Mouse (Mus musculus) CH12.LX (cell line): ENCODE data around the gene Rps2. TPM values are rescaled to one million over a fixed set of nuclear protein-coding genes. Genes with fewer than 3 reads are reported as not detected.

Experiments used
- DNase-seq: peaks from one replicate; pipeline ENCODE4 v3.0.0-alpha.2; 2013; ENCODE audit errors: extremely low read depth
- H3K27ac ChIP-seq: 2 replicates; pipeline ENCODE4 v1.5.1; 2012; ENCODE audit warnings: low read depth, mild to moderate bottlenecking, control low read depth, moderate library complexity; ENCODE audit not compliant: insufficient read depth
- H3K27me3 ChIP-seq: replicated peaks from 2 replicates; pipeline ENCODE3; 2012; ENCODE audit warnings: inconsistent platforms
- H3K36me3 ChIP-seq, 2 experiments: replicated peaks in 1 of 2; 2 replicates each; pipeline versions ENCODE3 to v1.6.1; 2012; ENCODE audit warnings: inconsistent platforms in 1 of 2, low read length in 1 of 2, mild to moderate bottlenecking in 1 of 2, mixed read lengths in 1 of 2, moderate library complexity in 1 of 2; ENCODE audit not compliant: control insufficient read depth in 1 of 2, insufficient read depth in 1 of 2
- H3K4me1 ChIP-seq, 2 experiments: 2 replicates each; pipeline ENCODE4 v1.6.1; 2012; ENCODE audit warnings: inconsistent platforms in 1 of 2, moderate library complexity in 1 of 2; ENCODE audit not compliant: insufficient read depth in 2 of 2, control insufficient read depth in 1 of 2
- H3K4me2 ChIP-seq: 2 replicates; pipeline ENCODE4 v1.6.1; 2012; ENCODE audit warnings: low read depth, mild to moderate bottlenecking, control low read depth; ENCODE audit not compliant: poor library complexity, insufficient read depth, severe bottlenecking
- H3K4me3 ChIP-seq, 3 experiments: fragments of 150-350 bp in 1 of 3; sonication (generic) in 1 of 3; replicated peaks in 1 of 3; 2 replicates each; pipeline versions ENCODE3 to v1.5.1; 2011 to 2012; ENCODE audit warnings: low read depth in 2 of 3, low read length in 2 of 3, mild to moderate bottlenecking in 2 of 3, moderate library complexity in 2 of 3, control low read depth in 1 of 3, improper control_type of control experiment in 1 of 3, inconsistent platforms in 1 of 3, mixed read lengths in 1 of 3; ENCODE audit not compliant: poor library complexity in 1 of 3
- H3K79me2 ChIP-seq: replicated peaks from 2 replicates; pipeline ENCODE4 v1.6.1; 2012; ENCODE audit warnings: mild to moderate bottlenecking, moderate library complexity; ENCODE audit not compliant: control insufficient read depth, poor library complexity, insufficient read depth, severe bottlenecking; ENCODE audit errors: extremely low read depth
- H3K9ac ChIP-seq: 2 replicates; pipeline ENCODE4 v1.6.1; 2012; ENCODE audit warnings: low read depth, mild to moderate bottlenecking, control low read depth, moderate library complexity; ENCODE audit not compliant: insufficient read depth
- H3K9me3 ChIP-seq: replicated peaks from 2 replicates; pipeline ENCODE3; 2012; ENCODE audit warnings: low read length, inconsistent platforms, mixed read lengths
- CHD1 ChIP-seq: IDR thresholded peaks from 2 replicates; pipeline ENCODE4 v1.6.1; 2012; ENCODE audit warnings: low read depth, low read length, improper control_type of control experiment, inconsistent platforms
- E2F4 ChIP-seq: IDR thresholded peaks from 2 replicates; pipeline ENCODE4 v1.6.1; 2011; ENCODE audit warnings: low read depth, low read length, improper control_type of control experiment; ENCODE audit not compliant: insufficient replicate concordance
- ELF1 ChIP-seq: IDR thresholded peaks from 2 replicates; pipeline ENCODE4 v1.6.1; 2014; ENCODE audit warnings: low read depth, mild to moderate bottlenecking, inconsistent platforms, low read length, improper control_type of control experiment
- EP300 ChIP-seq: IDR thresholded peaks from 2 replicates; pipeline ENCODE4 v1.6.1; 2011; ENCODE audit warnings: low read length, improper control_type of control experiment
- ETS1 ChIP-seq: conservative IDR thresholded peaks from 2 replicates; pipeline ENCODE4 v1.6.1; 2012; ENCODE audit warnings: low read depth, mild to moderate bottlenecking, inconsistent platforms, low read length, improper control_type of control experiment, moderate library complexity
- GABPA ChIP-seq: IDR thresholded peaks from 2 replicates; pipeline ENCODE4 v1.6.1; 2012; ENCODE audit warnings: low read depth, low read length, improper control_type of control experiment, inconsistent platforms; ENCODE audit not compliant: insufficient replicate concordance
- IRF4 ChIP-seq: IDR thresholded peaks from 2 replicates; pipeline ENCODE4 v1.6.1; 2014; ENCODE audit warnings: low read depth, mild to moderate bottlenecking, inconsistent platforms, low read length, improper control_type of control experiment
- JUN ChIP-seq: IDR thresholded peaks from 2 replicates; pipeline ENCODE4 v1.6.1; 2011; ENCODE audit warnings: low read depth, mild to moderate bottlenecking, low read length, improper control_type of control experiment, moderate library complexity; ENCODE audit not compliant: insufficient read depth
- JUND ChIP-seq: conservative IDR thresholded peaks from 2 replicates; pipeline ENCODE4 v1.6.1; 2011; ENCODE audit warnings: low read depth, low read length, improper control_type of control experiment
- KAT2A ChIP-seq: IDR thresholded peaks from 2 replicates; pipeline ENCODE4 v1.6.1; 2012; ENCODE audit warnings: low read length, improper control_type of control experiment, inconsistent platforms; ENCODE audit not compliant: insufficient replicate concordance
- MAZ ChIP-seq: IDR thresholded peaks from 2 replicates; pipeline ENCODE4 v1.6.1; 2012; ENCODE audit warnings: low read depth, mild to moderate bottlenecking, inconsistent platforms, low read length, improper control_type of control experiment, moderate library complexity
- MEF2A ChIP-seq: IDR thresholded peaks from 2 replicates; pipeline ENCODE4 v1.6.1; 2014; ENCODE audit warnings: low read depth, mild to moderate bottlenecking, inconsistent platforms, low read length, improper control_type of control experiment, borderline replicate concordance
- POLR2AphosphoS2 ChIP-seq: IDR thresholded peaks from 2 replicates; pipeline ENCODE4 v1.6.1; 2011; ENCODE audit warnings: low read depth, low read length, improper control_type of control experiment
- SMC3 ChIP-seq: IDR thresholded peaks from 2 replicates; pipeline ENCODE4 v1.6.1; 2011; ENCODE audit warnings: low read depth, low read length, improper control_type of control experiment
- ZKSCAN1 ChIP-seq: IDR thresholded peaks from 2 replicates; pipeline ENCODE4 v1.6.1; 2012; ENCODE audit warnings: low read depth, inconsistent platforms, low read length, improper control_type of control experiment, borderline replicate concordance
- ZNF384 ChIP-seq: IDR thresholded peaks from 2 replicates; pipeline ENCODE4 v1.6.1; 2012; ENCODE audit warnings: low read depth, low read length, improper control_type of control experiment, inconsistent platforms
- dilution Hi-C: fragments of 300-500 bp; cut with MboI; formaldehyde crosslinking; loops from 2 replicates; pipeline ENCODE4 v1.14.3; 2020; ENCODE audit warnings: low sequenced_read_pairs; ENCODE audit not compliant: extremely low pct_unique_long_range_greater_than_20kb, extremely low pct_ligation_motif_present
- in situ Hi-C: fragments of 300-500 bp; cut with MboI; formaldehyde crosslinking; loops from 3 replicates; pipeline ENCODE4 v1.14.3; 2019; ENCODE audit warnings: low sequenced_read_pairs, low pct_ligation_motif_present, low pct_unique_long_range_greater_than_20kb, mixed read lengths
- polyA plus RNA-seq: library from polyadenylated mRNA; unstranded; fragments of >175 nt; gene quantifications from 2 replicates; pipeline ENCODE4 v1.2.1, GENCODE M21; 2012; ENCODE audit warnings: low read depth; ENCODE audit not compliant: insufficient read length
- total RNA-seq, 2 experiments: library from RNA; depleted of rRNA; stranded (reverse); fragments of 300-350 nt in 1 of 2; fragments of >200 nt in 1 of 2; gene quantifications; 2 replicates each; pipeline ENCODE4 v1.2.3; 2012 to 2014

The Rps2 gene
- total and polyA plus RNA-seq, 3 experiments, result 2,057 to 6,050 (median 5,410) TPM

DNA sequence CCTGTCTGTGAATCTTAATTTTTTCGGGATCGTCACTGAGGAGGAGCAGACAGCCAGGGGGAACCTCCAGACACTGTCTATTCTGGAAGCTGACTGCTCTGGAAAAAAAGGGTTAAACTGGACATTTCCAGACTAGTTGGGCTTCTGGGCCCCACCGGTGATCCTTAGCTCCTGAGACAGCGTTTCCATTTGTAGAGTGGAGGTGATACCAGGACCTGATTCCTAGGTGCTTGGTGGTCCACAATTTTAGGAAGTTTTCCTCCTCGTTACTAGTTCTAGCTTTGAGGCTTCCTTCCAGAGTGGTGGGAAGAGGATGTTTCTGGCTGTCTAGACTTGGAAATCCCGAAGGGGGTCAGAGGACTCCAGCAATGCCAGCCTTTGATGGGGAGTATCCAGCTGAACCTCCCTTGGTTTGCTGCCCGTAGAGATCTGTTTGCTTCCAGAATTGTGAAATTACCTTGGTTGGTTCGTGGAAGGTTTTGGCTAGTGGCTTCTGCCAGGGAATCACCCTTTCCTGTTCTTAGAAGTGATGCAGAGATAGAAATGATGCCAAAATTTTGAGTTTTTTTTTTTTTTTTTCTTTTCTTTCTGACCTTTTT lies 47.6 kb upstream of the Rps2 start:
- dilution Hi-C loops, result no loop called here
- Histone ChIP-seq H3K9me3 (no peaks in the 10 kb centered on the region), H3K27ac (no peak overlapping the region; the same call in 1 of the 2 replicates)
- no peak for TF ChIP-seq ELF1
- no peak for TF ChIP-seq ETS1
- no peak for TF ChIP-seq SMC3
- no peak for TF ChIP-seq GABPA
- no peak for TF ChIP-seq EP300
- no peak for TF ChIP-seq ZKSCAN1
- no peak for TF ChIP-seq POLR2AphosphoS2
- TF ChIP-seq E2F4, result no peak
- TF ChIP-seq JUND, result no peak
- TF ChIP-seq JUN, result no peak
- TF ChIP-seq CHD1, result no peak
- TF ChIP-seq, all 38 proteins: peak for 0
- Histone ChIP-seq H3K9ac (peak overlapping the region; percentile 97), H3K4me3 (peak overlapping the region; percentile 88 to 99 (median 99)), H3K36me3 (peaks cover 9 to 17% of the 10 kb centered on the region in 2 experiments), H3K4me1 (peaks cover 5 to 65% of the 10 kb centered on the region in 2 experiments; a peak in 2 of 4 replicates), H3K79me2 (peaks cover 50% of the 10 kb centered on the region), H3K4me2 (peak overlapping the region; percentile 98), H3K27me3 (no peaks in the 10 kb centered on the region)
- DNase-seq, result no peak
- in situ Hi-C loops, result loop anchor here (5.0 kb wide), 1 partner anchor 138 kb away; the partner anchor contains the start of gene Rab26

DNA sequence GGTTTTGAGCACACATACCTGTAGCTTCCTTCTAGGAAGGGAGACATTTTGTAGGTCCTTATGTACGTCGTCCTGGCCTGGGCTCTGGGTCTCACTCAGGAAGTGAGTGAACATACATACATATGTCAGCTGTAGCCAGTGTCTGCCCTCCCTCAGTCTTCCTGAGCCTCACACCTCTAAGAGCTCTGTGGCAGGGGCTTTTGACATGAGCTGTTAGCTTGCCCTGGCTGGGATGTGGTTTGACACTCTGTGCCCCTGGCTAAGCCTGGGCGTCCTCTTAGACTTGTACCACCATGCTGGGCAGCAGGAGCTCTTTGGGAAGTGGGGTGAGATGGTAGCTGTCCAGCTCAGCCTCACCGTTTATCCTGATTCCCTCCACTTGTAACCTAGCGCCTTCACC lies 46.6 kb upstream of the Rps2 start:
- 0 out of 2 replicates have a peak overlapping the region, but pooled peaks have one; percentile 1 for H3K27ac ChIP-seq
- dilution Hi-C loops, result no loop called here

More for the DNA sequence above, 46.6 kb upstream of the Rps2 start:
- Histone ChIP-seq H3K9ac (peak overlapping the region; percentile 97; the same call in 1 of the 2 replicates), H3K9me3 (no peaks in the 10 kb centered on the region), H3K4me1 (peaks cover 5 to 74% of the 10 kb centered on the region in 2 experiments; a peak in 2 of 4 replicates)
- TF ChIP-seq IRF4 (no peak), JUN (no peak), KAT2A (no peak), GABPA (no peak), ZNF384 (no peak), MEF2A (no peak), MAZ (no peak)
- TF ChIP-seq, all 38 proteins: peak for 0
- peaks cover 9 to 26% of the 10 kb centered on the region in 2 experiments for H3K36me3 ChIP-seq
- peak overlapping the region; percentile 98 for H3K4me2 ChIP-seq
- peaks cover 56% of the 10 kb centered on the region for H3K79me2 ChIP-seq
- H3K27me3 ChIP-seq, result no peaks in the 10 kb centered on the region
- H3K4me3 ChIP-seq, result peak overlapping the region in 2 of 3 experiments; percentile 88 to 99
- DNase-seq, result no peak
- in situ Hi-C loops, result loop anchor here (5.0 kb wide), 1 partner anchor 139 kb away; the partner anchor contains the start of gene Rab26
